ENCODE assay signal across 13 mouse cellular contexts in genomic region chr5:88990196-88990747, GRCm38 (mm10).
DNase-seq lines count a peak whose midpoint lies in the region; ATAC-seq and TF ChIP-seq lines count a peak whose summit lies in the region.
"Had no signal": no experiment of that assay in that cellular context is flagged by ENCODE, and none has a peak within 500 bp of the region (broad histone marks: within the 10 kb centered on the region; RNA-seq: fewer than 3 reads in every experiment).

No protein-coding gene starts in this region.

- no peaks in the 10 kb centered on the region for H3K4me1 ChIP-seq in midbrain, postnatal 0 days (ENCODE audit: insufficient read depth, low read length)
- H3K4me1 ChIP-seq in midbrain, embryonic 10.5 days: no peaks in the 10 kb centered on the region
- H3K4me1 ChIP-seq: embryonic facial prominence, embryonic 10.5 days; forebrain, embryonic 10.5 days; liver, embryonic 15.5 days; neural tube, embryonic 12.5 days had no signal

- no peak overlapping the region for H3K4me2 ChIP-seq in midbrain, postnatal 0 days (ENCODE audit: low read depth, low read length, poor library complexity, severe bottlenecking)
- H3K4me2 ChIP-seq: liver, embryonic 15.5 days; neural tube, embryonic 12.5 days had no signal

- ATAC-seq in midbrain, postnatal 0 days (ENCODE audit: low FRiP score): 0 out of 2 replicates have a peak, but pooled peaks have one; percentile 34

- DNase-seq in heart, adult 11 months: peak; percentile 88
- no peak for DNase-seq in heart, postnatal 25 days (ENCODE audit: low spot score)
- DNase-seq in midbrain, postnatal 0 days (ENCODE audit: low spot score): peak; percentile 66
- no peak for DNase-seq in midbrain, embryonic 10.5 days (ENCODE audit: low spot score)
- peak; percentile 84 to 85 for DNase-seq in kidney, adult 8-10 months
- peak; percentile 39 for DNase-seq in layer of hippocampus, adult 9-11 months
- DNase-seq in MN1 (ENCODE audit: low spot score): no peak
- DNase-seq: heart, postnatal 36 days had no signal

- TF ChIP-seq CTCF in midbrain, postnatal 0 days (IDR thresholded peaks at IDR 0.05): no peak

- H3K27me3 ChIP-seq in midbrain, postnatal 0 days (ENCODE audit: insufficient read depth, low read length): no peaks in the 10 kb centered on the region
- H3K27me3 ChIP-seq in midbrain, embryonic 10.5 days (ENCODE audit: low read depth, poor library complexity, severe bottlenecking): no peaks in the 10 kb centered on the region
- H3K27me3 ChIP-seq: liver, embryonic 15.5 days; neural tube, embryonic 12.5 days had no signal

- WGBS in midbrain, postnatal 0 days: 57% methylated on average over 9 of the region's 9 CpGs
- 74% methylated on average over 9 of the region's 9 CpGs for WGBS in midbrain, embryonic 10.5 days

- peak overlapping the region; percentile 43; the same call in 1 of the 2 replicates for H3K27ac ChIP-seq in midbrain, postnatal 0 days (ENCODE audit: low read depth, low read length)
- H3K27ac ChIP-seq in midbrain, embryonic 10.5 days (replicated peaks): no peak overlapping the region
- H3K27ac ChIP-seq: embryonic facial prominence, embryonic 10.5 days; forebrain, embryonic 10.5 days; liver, embryonic 15.5 days; neural tube, embryonic 12.5 days; stomach, postnatal 0 days had no signal

- intact Hi-C loops in heart, postnatal 25 days (cut with DNase I): no loop called here

- H3K4me3 ChIP-seq in midbrain, postnatal 0 days (ENCODE audit: low read depth, low read length): no peak overlapping the region
- no peak overlapping the region for H3K4me3 ChIP-seq in midbrain, embryonic 10.5 days
- H3K4me3 ChIP-seq: embryonic facial prominence, embryonic 10.5 days; forebrain, embryonic 10.5 days; liver, embryonic 15.5 days; neural tube, embryonic 12.5 days had no signal

- H3K9ac ChIP-seq in midbrain, postnatal 0 days (replicated peaks; ENCODE audit: low read length, poor library complexity, severe bottlenecking): no peak overlapping the region
- H3K9ac ChIP-seq: liver, embryonic 15.5 days; neural tube, embryonic 12.5 days had no signal

- no peaks in the 10 kb centered on the region for H3K9me3 ChIP-seq in midbrain, postnatal 0 days (ENCODE audit: low read length)
- H3K9me3 ChIP-seq in midbrain, embryonic 10.5 days (replicated peaks): no peaks in the 10 kb centered on the region
- H3K9me3 ChIP-seq: embryonic facial prominence, embryonic 10.5 days; forebrain, embryonic 10.5 days; liver, embryonic 15.5 days; neural tube, embryonic 12.5 days had no signal

- H3K36me3 ChIP-seq in midbrain, postnatal 0 days (ENCODE audit: insufficient read depth, low read length): no peaks in the 10 kb centered on the region
- H3K36me3 ChIP-seq in midbrain, embryonic 10.5 days: no peaks in the 10 kb centered on the region
- H3K36me3 ChIP-seq: embryonic facial prominence, embryonic 10.5 days; forebrain, embryonic 10.5 days; liver, embryonic 15.5 days; neural tube, embryonic 12.5 days had no signal

Comparison
In these comparisons a context has a peak if more than half of its experiments do, and no peak if none do; other contexts are left out.
1. DNase-seq: peak in heart, adult 11 months (single experiment), midbrain, postnatal 0 days (single experiment), kidney, adult 8-10 months (2 of 2) and layer of hippocampus, adult 9-11 months (single experiment); none in heart, postnatal 25 days (single experiment), midbrain, embryonic 10.5 days (single experiment) and MN1 (single experiment).